Mouse (Mus musculus): ENCODE measurements at regions not wholly inside any gene's neighbourhood (a gene's known extent, or its start where the extent isn't known, plus 50 kb on each side); places are given as distances from the start of the nearest gene placed in this dataset.

- TF ChIP-seq CTCF (IDR thresholded peaks at IDR 0.05; ENCODE audit: low read depth, low read length) = no peak
- TF ChIP-seq POLR2A (IDR thresholded peaks at IDR 0.05; ENCODE audit: extremely low read depth, insufficient read depth, low read length) = no peak
Observed at GRCm38 (mm10) chr15:7597805-7598204, 199.6 kb upstream of the Egflam start.
